Mouse (Mus musculus) heart, adult 10 weeks (tissue): Measurements from ENCODE around the gene Sptlc2. TPM values are rescaled to one million over a fixed set of nuclear protein-coding genes. Genes with fewer than 3 reads are reported as not detected.

Source experiments
- polyA plus RNA-seq: library from polyadenylated mRNA; stranded (reverse); fragments of 350-450 nt; fragmentation: Illumina TruSeq; extraction: RNeasy Lipid Tissue Mini Kit (QIAGEN cat#74804); gene quantifications from one replicate; pipeline ENCODE4 v1.2.3, GENCODE M21; 2014; ENCODE audit warnings: low read depth, low replicate concordance

Sptlc2 gene
- 15.7 TPM for polyA plus RNA-seq

DNA sequence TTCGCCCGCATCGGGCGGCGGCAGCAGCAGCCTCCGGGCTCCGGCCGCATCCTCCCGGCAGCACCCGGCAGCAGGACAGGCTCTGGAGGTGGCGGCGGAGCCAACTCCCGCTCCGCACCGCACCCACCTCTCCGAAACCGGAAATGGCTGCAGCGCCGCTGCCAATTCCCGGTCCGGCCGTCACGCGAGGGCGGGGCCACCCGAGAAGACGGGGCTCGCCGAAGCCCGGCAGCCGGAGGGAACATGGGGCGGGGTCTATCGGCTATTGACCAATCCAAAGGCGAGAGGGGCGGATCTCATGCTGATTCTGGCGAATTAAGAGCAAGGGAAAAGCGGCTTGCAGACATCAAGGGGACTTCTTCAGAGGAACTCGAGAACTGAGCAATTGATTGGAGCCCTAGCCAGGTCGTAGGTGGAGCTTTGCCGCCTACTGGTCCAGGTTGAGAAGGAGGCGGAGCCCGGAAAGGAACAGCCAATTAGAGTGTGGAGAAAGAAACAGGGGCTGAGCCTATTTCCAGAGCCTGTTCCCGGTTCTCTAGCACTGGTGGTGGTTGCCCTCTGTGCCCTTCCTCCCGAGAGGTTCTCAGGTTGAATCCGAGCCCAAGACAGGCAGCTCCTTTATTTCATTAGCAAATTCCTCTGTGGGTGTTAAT is at the start of gene Sptlc2:
Sptlc2 (minus strand) TSS at position 234 of the 653 bp plus-strand sequence.

GRCm38 (mm10) chr12:87299657-87300440 is 88.3 kb downstream of the Sptlc2 start, which contains the start of gene Ism2:
Ism2 (minus strand) TSS chr12:87299705.

DNA sequence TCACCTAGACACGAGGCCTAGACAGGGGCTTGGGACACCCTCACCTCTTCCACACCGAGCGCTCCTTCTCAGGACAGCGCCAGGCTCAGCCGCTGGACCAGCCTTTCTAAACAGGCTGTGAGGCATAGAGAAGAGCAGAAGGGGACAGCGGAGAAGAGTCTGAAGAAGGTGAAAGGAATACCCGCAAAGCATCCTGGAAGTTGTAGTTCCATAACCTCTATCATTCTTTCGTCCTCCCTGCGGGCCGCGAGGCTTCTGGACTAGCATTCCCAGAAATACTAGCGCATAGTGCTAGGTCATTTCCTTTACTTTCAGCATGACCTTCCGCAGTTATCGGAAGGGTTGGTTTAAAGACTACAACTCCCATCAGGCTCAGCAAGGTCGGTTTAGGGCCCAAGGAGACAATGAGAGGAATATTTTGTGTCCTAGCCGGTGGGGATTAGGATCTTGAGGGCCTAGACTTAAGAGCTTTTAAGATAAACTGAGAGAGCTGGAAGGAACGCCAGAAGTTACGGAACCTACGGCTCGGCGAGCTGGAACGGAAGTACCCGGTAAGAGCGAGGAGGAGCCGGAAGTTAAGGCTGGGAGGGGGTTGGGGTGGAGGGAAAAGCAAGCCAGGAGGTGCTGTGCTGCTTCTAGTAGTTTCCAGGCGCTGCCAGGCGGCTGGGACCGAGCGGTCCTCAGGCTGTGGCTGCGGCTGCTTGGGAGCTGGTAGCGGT is 121.9 kb downstream of the Sptlc2 start, which contains the start of the genes Vipas39 and Ahsa1:
Vipas39 (minus strand) TSS at position 149 of the 719 bp plus-strand sequence.
Ahsa1 (plus strand) TSS at position 372 of the 719 bp plus-strand sequence.

Other genes starting within 250 kb of the Sptlc2 start
- 66.3 TPM for gene Gstz1, start 241.2 kb downstream of the Sptlc2 start, polyA plus RNA-seq
- 10.7 TPM for gene Pomt2, start 240.4 kb downstream of the Sptlc2 start, polyA plus RNA-seq
- not detected for gene Samd15, start 188.6 kb downstream of the Sptlc2 start, polyA plus RNA-seq
- gene Tmed8, start 187.9 kb downstream of the Sptlc2 start, polyA plus RNA-seq, result 5.4 TPM
- gene Noxred1, start 149.6 kb downstream of the Sptlc2 start, polyA plus RNA-seq, result 1.3 TPM
- 32.3 TPM for gene Vipas39, start 122.1 kb downstream of the Sptlc2 start, polyA plus RNA-seq
- gene Ahsa1, start 121.9 kb downstream of the Sptlc2 start, polyA plus RNA-seq, result 181 TPM
- not detected for gene Ism2, start 88.7 kb downstream of the Sptlc2 start, polyA plus RNA-seq
- gene Slirp, start 55.5 kb upstream of the Sptlc2 start, polyA plus RNA-seq, result 78.2 TPM
- 8.1 TPM for gene Alkbh1, start 55.7 kb upstream of the Sptlc2 start, polyA plus RNA-seq
- gene Snw1, start 83.9 kb upstream of the Sptlc2 start, polyA plus RNA-seq, result 52.6 TPM
- not detected for gene Gm5788, start 106.4 kb upstream of the Sptlc2 start, polyA plus RNA-seq
- not detected for gene Gm8300, start 126.0 kb upstream of the Sptlc2 start, polyA plus RNA-seq
- not detected for gene Oog1, start 214.3 kb upstream of the Sptlc2 start, polyA plus RNA-seq
- not detected for gene Gm4027, start 230.5 kb upstream of the Sptlc2 start, polyA plus RNA-seq